Mouse (Mus musculus) heart, adult 2 months (tissue): ENCODE data around the gene Slc27a1. TPM values are rescaled to one million over a fixed set of nuclear protein-coding genes. Genes with fewer than 3 reads are reported as not detected.
"Not testable (repeated sequence)": the region's sequence is repeated elsewhere in the genome, so short reads cannot be mapped to it uniquely, and the experiment has no call there.

Experiments
- DNase-seq, 2 experiments: peaks; one replicate each; pipeline ENCODE4 v3.0.0; 2021
- H3K27ac ChIP-seq: fragments of 200-600 bp; 2 replicates; pipeline ENCODE4 v1.8.1; 2022
- H3K27me3 ChIP-seq: fragments of 200-500 bp; 2 replicates; pipeline ENCODE4 v1.6.1; 2012; ENCODE audit warnings: mild to moderate bottlenecking, low read length, inconsistent platforms, mixed read lengths; ENCODE audit not compliant: control insufficient read depth, insufficient read depth
- H3K36me3 ChIP-seq: fragments of 200-500 bp; 2 replicates; pipeline ENCODE4 v1.6.1; 2012; ENCODE audit warnings: low read length, inconsistent platforms; ENCODE audit not compliant: control insufficient read depth, insufficient read depth
- H3K4me1 ChIP-seq: fragments of 200-500 bp; 2 replicates; pipeline ENCODE4 v1.6.1; 2011; ENCODE audit warnings: low read length; ENCODE audit not compliant: control insufficient read depth, insufficient read depth
- H3K4me3 ChIP-seq: fragments of 200-600 bp; 2 replicates; pipeline ENCODE4 v1.8.1; 2022
- H3K79me2 ChIP-seq: fragments of 200-500 bp; replicated peaks from 2 replicates; pipeline ENCODE4 v1.6.1; 2012; ENCODE audit warnings: mild to moderate bottlenecking, inconsistent platforms, low read length, moderate library complexity, mixed read lengths; ENCODE audit not compliant: control insufficient read depth, insufficient read depth
- H3K9ac ChIP-seq: fragments of 200-500 bp; 2 replicates; pipeline ENCODE4 v1.6.1; 2012; ENCODE audit warnings: low read depth, mild to moderate bottlenecking, control low read depth, inconsistent platforms, low read length, mixed read lengths
- CTCF ChIP-seq: fragments of 200-600 bp; IDR thresholded peaks from 2 replicates; pipeline ENCODE4 v1.8.1; 2022; ENCODE audit warnings: antibody characterized with exemption, mild to moderate bottlenecking, moderate library complexity
- EP300 ChIP-seq: fragments of 200-500 bp; IDR thresholded peaks from 2 replicates; pipeline ENCODE4 v1.6.1; 2011; ENCODE audit warnings: low read depth, low read length, control low read depth; ENCODE audit not compliant: insufficient read depth
- POLR2A ChIP-seq: fragments of 200-500 bp; IDR thresholded peaks from 2 replicates; pipeline ENCODE4 v1.6.1; 2011; ENCODE audit warnings: mild to moderate bottlenecking, low read depth, low read length, control low read depth; ENCODE audit not compliant: insufficient read depth
- WGBS: fragments of 180-500 bp; shearing (Covaris S2); methylation state at CpG from one replicate; pipeline ENCODE4 v1.1.7; 2018; 5-methylcytosine and 5-hydroxymethylcytosine counted together
- intact Hi-C: fragments of 180-260 bp; cut with DNase I; formaldehyde crosslinking; loops from one replicate; pipeline ENCODE4 v1.15.1; 2025
- long read RNA-seq: library from polyadenylated mRNA; stranded (forward); transcript quantifications from one replicate; pipeline ENCODE4 v2.0.0, GENCODE M21; 2021
- polyA plus RNA-seq: library from polyadenylated mRNA; depleted of rRNA; stranded (reverse); fragments of >200 nt; gene quantifications from 2 replicates; pipeline ENCODE4 v1.2.3, GENCODE M21; 2012; rRNA removed
- total RNA-seq, 2 experiments: library from RNA; stranded (reverse); gene quantifications; 2 replicates each; pipeline ENCODE4 v1.2.3; 2021

Gene Slc27a1
- total RNA-seq = 100 to 1,000 TPM; 159 to 191 TPM
- polyA plus RNA-seq = 227 and 281 TPM in 2 replicates
- long read RNA-seq, transcript Slc27a1-205 (11 exons, 3,207 nt) = minor isoform, 6 of 213 reads
- long read RNA-seq, transcript Slc27a1-207 (13 exons, 2,730 nt) = minor isoform, 17 of 213 reads
- long read RNA-seq, transcript Slc27a1-201 (14 exons, 2,795 nt) = major isoform, 21 of 213 reads
- long read RNA-seq, partial matches to known transcripts = 26 of 213 reads
- long read RNA-seq, other reads (novel, unspliced or antisense) = 143 of 213 reads

- intact Hi-C loops = no loop called here
- peak within 1 kb of the TSS; percentile 96 for H3K27ac ChIP-seq
- no peak for TF ChIP-seq EP300
- TF ChIP-seq POLR2A = no peak; the same call in 1 of the 2 replicates
- TF ChIP-seq CTCF = no peak
- no peaks in the 10 kb centered on the region; the same call in 1 of the 2 replicates for H3K79me2 ChIP-seq
- peak within 1 kb of the TSS; percentile 64 for H3K4me3 ChIP-seq
- H3K9ac ChIP-seq = peak within 1 kb of the TSS; percentile 67
- H3K4me1 ChIP-seq = peaks cover 4% of the 10 kb centered on the region
- WGBS = 18% methylated on average over 13 of the region's 13 CpGs
- DNase-seq = peak; percentile 84 to 87
- no peaks in the 10 kb centered on the region for H3K27me3 ChIP-seq
- H3K36me3 ChIP-seq = no peaks in the 10 kb centered on the region
These were observed at the start of gene Slc27a1 for GRCm38 (mm10) chr8:71568387-71568937. TSS of gene Slc27a1 (plus strand) at chr8:71568882.

GRCm38 (mm10) chr8:71519037-71519825 is 49.5 kb upstream of the Slc27a1 start:
- H3K36me3 ChIP-seq, H3K79me2 ChIP-seq, H3K9ac ChIP-seq, H3K27ac ChIP-seq, intact Hi-C loops, H3K4me3 ChIP-seq, H3K27me3 ChIP-seq, H3K4me1 ChIP-seq: not testable (repeated sequence)
- peak; percentile 59 to 67 for DNase-seq
- peak; percentile 65; the same call in 1 of the 2 replicates for TF ChIP-seq EP300
- TF ChIP-seq CTCF = peak; percentile 76
- 22% methylated on average over 10 of the region's 10 CpGs for WGBS

GRCm38 (mm10) chr8:71521634-71522033 is 47.0 kb upstream of the Slc27a1 start:
- intact Hi-C loops = loop anchor here (1.0 kb wide), 2 partner anchors 26 to 80 kb away; no protein-coding TSS in a partner anchor
- 1% methylated on average over 17 of the region's 17 CpGs for WGBS
- DNase-seq = peak; percentile 93 to 98
- Histone ChIP-seq H3K27me3 (no peaks in the 10 kb centered on the region), H3K36me3 (no peaks in the 10 kb centered on the region), H3K79me2 (no peaks in the 10 kb centered on the region), H3K27ac (no peak overlapping the region), H3K4me1 (peaks cover 4% of the 10 kb centered on the region), H3K4me3 (no peak overlapping the region), H3K9ac (no peak overlapping the region)
- peak; percentile 87; the same call in 1 of the 2 replicates for TF ChIP-seq EP300
- TF ChIP-seq POLR2A = no peak
- TF ChIP-seq CTCF = no peak; the same call in 1 of the 2 replicates

- intact Hi-C loops = no loop called here
- H3K9ac ChIP-seq = no peak within 1 kb of the TSS
- no peaks in the 10 kb centered on the region for H3K27me3 ChIP-seq
- peak within 1 kb of the TSS; percentile 59 for H3K27ac ChIP-seq
- WGBS = 54% methylated on average over 46 of the region's 46 CpGs
- H3K79me2 ChIP-seq = no peaks in the 10 kb centered on the region
- H3K36me3 ChIP-seq = no peaks in the 10 kb centered on the region
- peaks cover 20% of the 10 kb centered on the region for H3K4me1 ChIP-seq
- H3K4me3 ChIP-seq = no peak within 1 kb of the TSS
- TF ChIP-seq CTCF (no peak), POLR2A (no peak), EP300 (no peak)
- no peak for DNase-seq
These were observed 43.2 kb upstream of the Slc27a1 start, which contains the start of gene Ccdc194 for GRCm38 (mm10) chr8:71525226-71526050. TSS of gene Ccdc194 (minus strand) at chr8:71525711.

GRCm38 (mm10) chr8:71526272-71526671 is 42.4 kb upstream of the Slc27a1 start:
- intact Hi-C loops = no loop called here
- peaks cover 20% of the 10 kb centered on the region for H3K4me1 ChIP-seq
- no peak for DNase-seq
- peak overlapping the region; percentile 59 for H3K27ac ChIP-seq
- no peaks in the 10 kb centered on the region for H3K36me3 ChIP-seq
- no peaks in the 10 kb centered on the region for H3K27me3 ChIP-seq
- no peak overlapping the region for H3K4me3 ChIP-seq
- H3K9ac ChIP-seq = no peak overlapping the region
- H3K79me2 ChIP-seq = no peaks in the 10 kb centered on the region
- no peak for TF ChIP-seq CTCF
- TF ChIP-seq POLR2A = no peak
- TF ChIP-seq EP300 = no peak
- 39% methylated on average over 6 of the region's 6 CpGs for WGBS
